Mouse (Mus musculus) gonadal fat pad, adult 2 months (tissue): ENCODE results near the gene Cox6b1. TPM values are rescaled to one million over a fixed set of nuclear protein-coding genes. Genes with fewer than 3 reads are reported as not detected.

Experiments used
- DNase-seq: peaks from one replicate; pipeline ENCODE4 v3.0.0-alpha.2; 2012; ENCODE audit warnings: low read depth
- polyA plus RNA-seq: library from polyadenylated mRNA; depleted of rRNA; stranded (reverse); fragments of >200 nt; gene quantifications from 2 replicates; pipeline ENCODE4 v1.2.3, GENCODE M21; 2012

Cox6b1 gene
- polyA plus RNA-seq, 1 experiment = 792 TPM

DNA sequence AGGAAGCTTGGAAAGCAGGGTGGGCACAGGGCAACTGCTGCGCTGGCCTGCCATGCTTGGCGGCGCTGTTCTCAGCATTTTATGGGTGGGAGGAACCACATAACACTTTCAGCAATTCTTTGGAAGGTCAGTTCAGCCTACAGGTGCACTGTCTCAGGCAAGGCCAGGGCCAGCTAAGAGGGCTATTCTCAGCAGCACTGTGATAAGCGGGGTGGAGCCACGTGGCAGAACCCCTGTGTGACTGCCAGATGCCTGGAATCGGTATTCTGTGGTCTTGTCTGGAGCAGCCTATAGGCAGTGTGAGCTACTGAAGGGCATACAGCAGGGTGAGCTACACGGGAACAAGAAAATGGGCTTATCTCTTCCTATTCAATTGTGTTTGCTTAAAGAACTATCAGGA is 15.9 kb downstream of the Cox6b1 start:
- no peak for DNase-seq

- no peak for DNase-seq
Observed at GRCm38 (mm10) chr7:30608476-30608875, 17.5 kb downstream of the Cox6b1 start.

DNA sequence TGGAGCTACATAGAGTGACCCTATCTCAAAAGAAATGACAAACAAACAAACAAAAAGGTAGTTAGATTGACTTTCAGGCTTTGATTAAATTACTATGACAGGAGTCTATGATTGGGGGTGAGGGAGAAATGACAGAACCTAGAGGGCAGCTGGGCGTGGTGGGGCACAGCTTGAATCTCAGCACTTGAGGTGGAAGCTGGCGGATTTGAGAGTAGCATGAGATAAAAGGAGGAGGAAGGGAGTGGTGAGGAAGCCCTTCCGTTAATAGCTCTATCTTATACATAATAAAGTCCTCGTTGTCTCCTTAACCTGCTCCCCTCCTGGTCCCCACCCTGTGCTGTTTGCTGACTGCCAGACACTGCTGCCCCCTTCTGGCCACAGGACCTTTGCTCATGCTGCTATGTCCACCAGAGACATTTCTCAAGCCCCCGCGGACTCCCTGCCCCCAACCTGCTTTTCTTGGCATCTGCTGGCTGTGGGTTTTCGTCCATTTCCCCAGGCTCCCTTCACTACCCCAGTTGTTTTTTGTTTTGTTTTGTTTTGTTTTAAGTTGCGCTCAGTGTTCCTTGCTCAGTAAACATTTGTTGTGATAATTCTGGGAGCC is 18.1 kb downstream of the Cox6b1 start:
- DNase-seq = no peak

GRCm38 (mm10) chr7:30604944-30605343 is 21.0 kb downstream of the Cox6b1 start:
- no peak for DNase-seq

GRCm38 (mm10) chr7:30604424-30604823 is 21.5 kb downstream of the Cox6b1 start:
- no peak for DNase-seq

GRCm38 (mm10) chr7:30602583-30602982 is 23.4 kb downstream of the Cox6b1 start:
- DNase-seq = peak; percentile 31

DNA sequence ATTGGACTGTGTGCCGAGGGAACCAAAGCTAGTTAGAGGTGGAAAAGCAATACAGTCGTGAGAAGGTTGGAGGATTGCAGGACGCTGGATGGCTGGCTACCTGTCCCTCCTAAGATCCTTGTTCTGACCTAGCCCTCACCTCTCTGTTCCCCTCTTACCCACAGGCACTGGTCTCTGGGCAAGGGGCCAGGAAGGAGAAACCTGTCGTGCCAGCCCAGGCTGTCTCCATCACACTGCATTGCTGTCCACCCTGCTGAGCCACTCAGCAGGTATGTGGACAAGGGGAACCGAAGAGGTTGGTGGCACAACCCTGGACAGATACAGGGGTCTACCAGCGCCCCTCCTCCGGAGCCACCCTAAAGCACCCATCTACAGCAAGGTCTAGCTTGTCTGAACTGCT is 25.3 kb downstream of the Cox6b1 start:
- peak; percentile 45 for DNase-seq

DNA sequence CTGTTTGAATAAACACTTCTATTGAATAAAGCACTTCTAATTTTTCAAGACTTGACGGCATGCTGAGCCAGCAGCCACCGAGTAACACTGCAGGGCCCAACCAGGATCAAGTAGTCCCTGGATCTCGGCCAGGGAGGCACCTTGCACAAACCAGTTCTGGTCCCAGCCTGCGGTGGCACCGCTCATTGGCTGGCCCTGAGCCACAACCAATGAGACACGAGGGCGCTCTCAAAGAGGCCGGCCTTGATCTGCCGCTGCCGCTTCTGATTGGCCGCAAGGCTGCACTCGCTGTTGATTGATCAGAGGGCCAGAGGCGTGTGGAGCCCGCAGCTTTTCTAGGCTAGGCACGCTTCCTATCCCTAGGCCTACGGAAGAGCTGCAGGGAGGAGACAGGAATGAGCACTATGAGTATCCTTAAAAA is 26.0 kb downstream of the Cox6b1 start:
- DNase-seq = peak; percentile 68

DNA sequence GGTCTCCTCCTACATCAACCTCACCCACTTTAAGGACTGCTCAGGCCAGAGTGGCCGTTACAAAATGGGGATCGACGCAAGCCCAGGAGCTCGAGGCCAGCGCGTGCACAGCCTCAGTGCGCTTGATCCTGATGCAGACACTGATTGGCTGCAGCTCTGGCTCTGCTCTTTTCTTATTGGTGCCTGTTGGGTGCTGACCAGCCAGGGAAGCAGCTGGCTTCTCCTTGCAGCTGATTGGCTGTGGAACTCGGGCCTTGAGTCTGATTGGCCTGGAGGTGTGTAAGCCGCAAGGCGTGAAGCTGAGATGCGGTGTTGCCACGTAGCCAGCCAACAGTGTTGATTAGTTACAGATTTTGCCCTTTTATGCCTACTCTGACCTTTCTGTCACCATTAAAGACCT is 27.2 kb downstream of the Cox6b1 start, which contains the start of gene Zbtb32:
Gene Zbtb32, minus strand, starts transcription at position 124 of the 400 bp plus-strand sequence.
- DNase-seq = no peak

- no peak for DNase-seq
Observed at GRCm38 (mm10) chr7:30596811-30597210, 29.1 kb downstream of the Cox6b1 start.

GRCm38 (mm10) chr7:30596093-30596492 is 29.9 kb downstream of the Cox6b1 start:
- DNase-seq = no peak

- DNase-seq = no peak
Observed at GRCm38 (mm10) chr7:30594510-30595024, 31.4 kb downstream of the Cox6b1 start.

GRCm38 (mm10) chr7:30593579-30594509 is 32.1 kb downstream of the Cox6b1 start:
- no peak for DNase-seq

GRCm38 (mm10) chr7:30592772-30593423 is 33.1 kb downstream of the Cox6b1 start:
- no peak for DNase-seq

- no peak for DNase-seq
Observed at GRCm38 (mm10) chr7:30591605-30591951, 34.4 kb downstream of the Cox6b1 start.

DNA sequence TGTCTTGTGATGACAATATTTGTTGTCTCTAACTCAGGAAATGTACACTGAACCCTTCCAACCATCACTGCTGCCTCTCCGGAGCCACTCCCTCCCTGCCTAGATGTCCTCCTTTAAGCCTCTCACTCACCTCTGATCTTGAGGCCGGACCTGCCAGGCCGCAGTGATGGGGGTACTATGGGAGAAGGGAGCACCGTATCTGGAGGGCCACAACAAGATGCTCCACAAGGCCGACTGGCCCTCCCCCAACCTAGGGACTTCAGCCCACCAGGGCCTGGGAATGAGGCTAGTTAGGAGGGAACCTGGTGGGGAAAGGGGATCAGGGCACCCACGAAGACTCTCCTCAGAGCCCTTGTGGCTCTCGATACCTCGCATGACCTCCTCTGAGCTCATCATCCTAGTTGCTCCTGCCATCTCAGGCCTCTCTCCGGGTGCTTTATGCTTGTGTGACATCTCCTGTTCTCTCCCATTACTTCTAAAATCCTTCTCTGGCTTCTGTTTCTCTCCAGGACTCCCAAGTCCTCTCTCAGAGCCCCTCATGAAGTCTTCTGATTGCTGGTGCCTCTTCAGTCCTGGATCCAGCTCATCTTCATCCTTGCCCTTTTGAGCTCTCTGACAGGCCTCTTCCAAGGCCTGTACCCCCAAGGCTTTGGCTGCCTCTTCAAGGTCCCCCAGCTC is 34.9 kb downstream of the Cox6b1 start:
- DNase-seq = no peak

GRCm38 (mm10) chr7:30589435-30590301 is 36.3 kb downstream of the Cox6b1 start:
- peak; percentile 47 for DNase-seq

DNA sequence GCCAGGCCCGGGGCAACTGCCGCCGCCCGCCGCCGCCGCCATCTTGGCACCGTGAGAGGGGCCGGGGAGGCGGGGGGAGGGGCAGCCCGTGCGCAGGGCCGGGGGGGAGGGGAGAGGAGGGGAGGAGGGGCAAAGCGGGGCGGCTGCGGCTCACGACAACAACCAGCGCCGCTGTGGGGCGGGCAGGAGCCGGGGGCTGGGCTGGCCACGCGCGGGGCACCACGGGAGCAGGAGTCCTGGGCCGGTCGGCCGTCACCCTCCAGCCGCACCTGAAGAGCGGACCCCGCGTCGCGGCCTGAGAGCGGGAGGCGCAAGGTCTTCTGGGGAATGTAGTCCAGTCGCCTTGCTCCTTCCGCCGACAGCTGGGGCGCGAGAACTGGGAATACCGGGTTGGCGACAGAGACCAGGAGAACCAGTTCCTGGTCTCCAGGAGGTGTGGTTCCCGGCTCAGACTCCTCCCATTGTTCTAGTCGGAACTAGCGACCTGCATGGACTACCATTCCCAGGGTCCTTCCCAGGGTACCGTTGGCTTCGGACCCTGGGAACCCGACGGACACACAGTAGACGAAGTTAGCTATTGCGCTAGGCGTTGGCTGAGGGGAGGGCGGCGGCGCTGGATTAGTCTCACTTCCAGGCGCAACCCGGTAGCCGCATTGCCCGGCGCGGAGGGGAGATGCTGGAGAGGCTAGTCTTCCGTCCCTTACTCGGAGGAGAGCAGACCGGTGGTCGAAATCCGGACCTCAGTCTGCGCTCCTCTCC is 37.1 kb downstream of the Cox6b1 start, which contains the start of gene Kmt2b:
Gene Kmt2b, minus strand, starts transcription at position 51 of the 759 bp plus-strand sequence.
- DNase-seq = peak; percentile 92

- DNase-seq = no peak
Observed at GRCm38 (mm10) chr7:30587842-30588667, 37.9 kb downstream of the Cox6b1 start.
